Mouse (Mus musculus): ENCODE measurements around the gene Olfr297.

The Olfr297 gene

DNA sequence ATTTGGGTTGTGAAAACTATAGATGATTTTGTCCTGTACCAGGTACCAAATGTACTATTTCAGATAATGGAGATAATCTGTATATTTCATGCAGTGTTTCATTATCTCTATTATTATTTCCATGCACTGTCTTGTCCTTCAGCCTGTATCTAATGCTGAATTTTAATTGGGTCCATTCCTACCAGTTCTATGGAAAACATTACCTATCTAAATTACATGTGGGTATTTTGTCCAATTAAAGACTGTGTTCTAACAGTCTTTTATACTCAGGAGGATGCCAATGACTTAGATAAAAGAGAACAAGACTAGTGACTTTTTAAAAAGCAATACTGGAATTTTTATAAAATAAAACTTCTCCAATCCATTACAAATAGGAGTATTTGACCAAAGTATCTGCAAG, at the start of gene Olfr297:
TSS of gene Olfr297 (plus strand) at position 301 of the 400 bp plus-strand sequence.
- DNase-seq (ENCODE audit: low read depth): no peak

DNA sequence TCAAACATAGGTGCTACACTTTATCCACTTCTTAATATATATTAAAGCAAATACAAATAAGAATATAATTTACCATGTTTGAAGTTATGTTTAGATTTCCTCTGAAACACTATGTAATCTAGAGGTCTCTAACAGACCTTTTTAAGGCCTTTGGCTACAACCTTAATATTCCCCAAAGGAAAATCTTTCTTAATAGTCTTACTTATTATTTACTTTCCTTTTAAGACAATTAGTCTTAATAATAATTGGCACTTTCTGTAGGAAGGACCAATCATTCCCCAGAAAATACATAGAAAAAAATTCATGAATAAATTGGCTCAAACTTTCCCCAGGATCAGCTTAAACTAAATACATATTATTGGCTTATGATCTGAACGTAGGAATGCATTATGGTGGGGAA, 27.4 kb upstream of the Olfr297 start, which contains the start of gene Olfr298:
TSS of gene Olfr298 (minus strand) at position 101 of the 400 bp plus-strand sequence.
- no peak for DNase-seq (ENCODE audit: low read depth)
